In the genomic region with DNA sequence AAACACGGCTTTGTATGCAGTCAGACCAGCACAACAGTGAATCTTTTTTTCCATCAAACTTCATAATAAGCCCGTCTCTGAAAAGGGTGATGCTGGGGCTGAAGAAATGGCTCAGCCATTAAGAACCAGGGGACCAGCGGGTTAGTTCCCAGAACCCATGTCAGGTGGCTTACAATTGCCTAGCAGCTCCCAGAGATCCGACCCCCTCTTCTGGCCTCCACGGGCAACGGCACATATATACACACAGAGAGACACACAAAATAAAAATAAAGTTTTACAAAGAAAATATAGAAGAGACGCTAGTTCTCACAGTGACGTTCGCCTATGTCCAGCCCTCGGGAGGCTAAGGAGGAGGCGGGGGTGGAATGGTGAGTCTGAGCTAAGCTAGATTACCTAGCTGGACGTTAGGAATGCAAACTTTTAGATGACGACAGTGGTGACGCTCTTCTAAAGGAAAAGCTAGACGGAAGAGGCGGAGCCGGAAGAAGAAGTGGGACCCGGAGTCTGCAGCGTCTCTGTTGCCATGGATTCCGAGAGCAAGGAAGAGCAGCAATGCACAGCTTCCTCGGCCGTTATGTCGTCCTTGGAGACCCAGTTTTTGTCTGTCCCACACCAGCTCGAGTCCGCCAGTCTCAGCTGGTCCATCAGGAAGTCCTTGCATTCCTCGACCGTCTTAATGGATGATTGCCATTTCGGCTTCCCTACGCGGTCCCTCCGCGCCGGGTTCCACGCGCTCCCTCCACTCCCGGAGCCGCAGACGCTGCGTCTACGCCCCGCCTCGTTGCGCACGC, we compare ENCODE assay signal across 7 mouse cellular contexts. TPM values are rescaled to one million over a fixed set of nuclear protein-coding genes. Genes with fewer than 3 reads are reported as not detected.
DNase-seq lines count a peak whose midpoint lies in the region; ATAC-seq lines count a peak whose summit lies in the region.

A gene (plus strand): TSS at position 487 of the 791 bp plus-strand sequence.

- 3% methylated on average over 44 of the region's 44 CpGs for WGBS in intestine, embryonic 16.5 days

- H3K4me1 ChIP-seq in intestine, embryonic 16.5 days (ENCODE audit: control insufficient read depth, insufficient read depth, low read length): peaks cover 5% of the 10 kb centered on the region; the same call in 1 of the 2 replicates

- no peaks in the 10 kb centered on the region for H3K9me3 ChIP-seq in intestine, embryonic 16.5 days (ENCODE audit: control insufficient read depth, low read length)

- peak within 1 kb of the TSS; percentile 50 for H3K9ac ChIP-seq in intestine, embryonic 16.5 days (ENCODE audit: low read depth, low read length)

- peak within 1 kb of the TSS; percentile 10; the same call in 1 of the 2 replicates for H3K27ac ChIP-seq in intestine, embryonic 16.5 days (ENCODE audit: low read length)

- H3K36me3 ChIP-seq in intestine, embryonic 16.5 days (ENCODE audit: control insufficient read depth, insufficient read depth, low read length): no peaks in the 10 kb centered on the region

- peak; percentile 60 to 62 for DNase-seq in adrenal gland, adult 18-20 months (ENCODE audit: low spot score in 2 of 2)
- peak; percentile 96 for DNase-seq in embryo, embryonic 10.5 days (ENCODE audit: low spot score)
- peak; percentile 77 to 81 for DNase-seq in left cerebral cortex, postnatal 14 days (ENCODE audit: low spot score in 2 of 2)
- DNase-seq in skeletal muscle tissue, adult 2 months (ENCODE audit: low read depth, low spot score): peak; percentile 57

- no peaks in the 10 kb centered on the region for H3K27me3 ChIP-seq in intestine, embryonic 16.5 days (replicated peaks; ENCODE audit: control insufficient read depth, insufficient read depth, low read length)

- peak within 1 kb of the TSS; percentile 65 for H3K4me3 ChIP-seq in intestine, embryonic 16.5 days (ENCODE audit: low read length)

- ATAC-seq in granulocyte monocyte progenitor cell, adult 5-6 weeks (replicated peaks; ENCODE audit: poor library complexity, severe bottlenecking): peak; percentile 88
- ATAC-seq in intestine, embryonic 16.5 days: peak; percentile 91
- ATAC-seq in megakaryocyte progenitor cell, adult 5-6 weeks (replicated peaks; ENCODE audit: poor library complexity): peak; percentile 93

- intact Hi-C loops in left cerebral cortex, postnatal 14 days (cut with DNase I): loop anchor here (10.0 kb wide), 1 partner anchor 223 kb away; a partner anchor contains a TSS

- peak within 1 kb of the TSS; percentile 84 for H3K4me2 ChIP-seq in intestine, embryonic 16.5 days (ENCODE audit: low read depth, low read length)

RNA-seq across cellular contexts. Expression of the gene that starts here (rescaled TPM):
- 1 to 10 TPM; 1.6 to 3.3 TPM for total RNA-seq in adrenal gland, adult 18-20 months (2021)
- total RNA-seq in granulocyte monocyte progenitor cell, adult 5-6 weeks (2014; fragmentation: Nextera tagmentation): 0.06 and 0.32 TPM in 2 replicates
- total RNA-seq in granulocyte monocyte progenitor cell, adult 5-6 weeks (2017): 0.26 and 0.67 TPM in 2 replicates
- polyA plus RNA-seq in intestine, embryonic 16.5 days (2015; fragmentation: Nextera tagmentation; extraction: Ambion mirVana): 0.31 and 0.43 TPM in 2 replicates
- 1 to 10 TPM; 1.8 to 3.1 TPM for total RNA-seq in left cerebral cortex, postnatal 14 days (2021)
- total RNA-seq in megakaryocyte progenitor cell, adult 5-6 weeks (2015): 0.37 and 3.9 TPM in 2 replicates
- 1.9 TPM in 1 of 2 replicates, not detected in the other for total RNA-seq in megakaryocyte progenitor cell, adult 5-6 weeks (2017)

Comparison
In these comparisons a context has a peak if more than half of its experiments do, and no peak if none do; other contexts are left out.
1. Peak in every context shown above with its lines: DNase-seq, ATAC-seq, H3K4me3 ChIP-seq and H3K27ac ChIP-seq.
2. Peak in ATAC-seq in granulocyte monocyte progenitor cell, adult 5-6 weeks; RNA of the gene not detected or under 1 TPM.
3. Peak in ATAC-seq, H3K4me3 ChIP-seq, H3K27ac ChIP-seq, H3K9ac ChIP-seq and H3K4me2 ChIP-seq in intestine, embryonic 16.5 days; RNA of the gene not detected or under 1 TPM.